Mouse (Mus musculus): Measurements from ENCODE around the gene Rtn4rl1.

Rtn4rl1 gene

GRCm38 (mm10) chr11:75249588-75249987, 56.0 kb downstream of the Rtn4rl1 start:
- WGBS, result 86% methylated on average over 9 of the region's 9 CpGs

GRCm38 (mm10) chr11:75251006-75251512, 57.5 kb downstream of the Rtn4rl1 start:
- WGBS, result 80% methylated on average over 4 of the region's 4 CpGs

- 74% methylated on average over 7 of the region's 7 CpGs for WGBS
These were observed 58.0 kb downstream of the Rtn4rl1 start for GRCm38 (mm10) chr11:75251557-75252070.

- WGBS, result 56% methylated on average over 13 of the region's 13 CpGs
These were observed 60.8 kb downstream of the Rtn4rl1 start for GRCm38 (mm10) chr11:75254252-75254912.

GRCm38 (mm10) chr11:75255330-75255729, 61.7 kb downstream of the Rtn4rl1 start:
- WGBS, result 80% methylated on average over 5 of the region's 5 CpGs

- 61% methylated on average over 4 of the region's 4 CpGs for WGBS
These were observed 63.6 kb downstream of the Rtn4rl1 start for GRCm38 (mm10) chr11:75257056-75257648.

GRCm38 (mm10) chr11:75259416-75259815, 65.8 kb downstream of the Rtn4rl1 start:
- WGBS, result 50% methylated on average over 6 of the region's 6 CpGs

- WGBS, result 41% methylated on average over 10 of the region's 10 CpGs
These were observed 66.5 kb downstream of the Rtn4rl1 start for GRCm38 (mm10) chr11:75259996-75260561.

- 85% methylated on average over 2 of the region's 2 CpGs for WGBS
These were observed 67.4 kb downstream of the Rtn4rl1 start for GRCm38 (mm10) chr11:75261016-75261415.

GRCm38 (mm10) chr11:75261730-75262129, 68.1 kb downstream of the Rtn4rl1 start:
- WGBS, result 82% methylated on average over 4 of the region's 4 CpGs

GRCm38 (mm10) chr11:75262181-75262580, 68.6 kb downstream of the Rtn4rl1 start:
- WGBS, result 77% methylated on average over 3 of the region's 3 CpGs

- 54% methylated on average over 5 of the region's 5 CpGs for WGBS
These were observed 69.2 kb downstream of the Rtn4rl1 start for GRCm38 (mm10) chr11:75262791-75263190.

- 63% methylated on average over 15 of the region's 15 CpGs for WGBS
These were observed 69.8 kb downstream of the Rtn4rl1 start for GRCm38 (mm10) chr11:75263274-75263963.

- WGBS, result 54% methylated on average over 6 of the region's 6 CpGs
These were observed 70.4 kb downstream of the Rtn4rl1 start for GRCm38 (mm10) chr11:75263964-75264312.

GRCm38 (mm10) chr11:75264550-75264949, 71.0 kb downstream of the Rtn4rl1 start:
- whole genome bisulfite sequencing, result 77% methylated on average over 6 of the region's 6 CpGs

GRCm38 (mm10) chr11:75265545-75265944, 72.0 kb downstream of the Rtn4rl1 start:
- WGBS, result 83% methylated on average over 15 of the region's 15 CpGs

- WGBS, result 14% methylated on average over 9 of the region's 9 CpGs
These were observed 74.3 kb downstream of the Rtn4rl1 start for GRCm38 (mm10) chr11:75267826-75268281.

GRCm38 (mm10) chr11:75268492-75268891, 74.9 kb downstream of the Rtn4rl1 start:
- WGBS, result 45% methylated on average over 5 of the region's 5 CpGs

- WGBS, result 76% methylated on average over 4 of the region's 4 CpGs
These were observed 75.6 kb downstream of the Rtn4rl1 start for GRCm38 (mm10) chr11:75269213-75269612.

GRCm38 (mm10) chr11:75270276-75270984, 76.8 kb downstream of the Rtn4rl1 start:
- 72% methylated on average over 8 of the region's 8 CpGs for WGBS

- 34% methylated on average over 7 of the region's 7 CpGs for whole genome bisulfite sequencing
These were observed 77.4 kb downstream of the Rtn4rl1 start for GRCm38 (mm10) chr11:75270985-75271434.

All from cerebral cortex, adult 2 months (tissue).